Mouse (Mus musculus) forebrain, embryonic 10.5 days (tissue): ENCODE data around the gene Pth2. TPM values are rescaled to one million over a fixed set of nuclear protein-coding genes. Genes with fewer than 3 reads are reported as not detected.
A peak's percentile ranks its signal among the peaks of the same experiment; 100 is the strongest.

Experiments used
- DNase-seq: peaks from one replicate; pipeline ENCODE4 v3.0.0-alpha.2; 2017; ENCODE audit warnings: low spot score; ENCODE audit errors: extremely low spot score
- H3K27ac ChIP-seq: fragments of 300-500 bp; sonication (generic); 2 replicates; pipeline ENCODE4 v1.5.1; 2016; ENCODE audit warnings: mild to moderate bottlenecking
- H3K27me3 ChIP-seq: fragments of 300-500 bp; sonication (generic); 2 replicates; pipeline ENCODE4 v1.6.1; 2016; ENCODE audit warnings: mild to moderate bottlenecking; ENCODE audit not compliant: poor library complexity, severe bottlenecking
- H3K36me3 ChIP-seq: fragments of 300-500 bp; sonication (generic); replicated peaks from 2 replicates; pipeline ENCODE4 v1.6.1; 2016; ENCODE audit warnings: mild to moderate bottlenecking, moderate library complexity
- H3K4me1 ChIP-seq: fragments of 300-500 bp; sonication (generic); 2 replicates; pipeline ENCODE4 v1.6.1; 2016
- H3K4me3 ChIP-seq: fragments of 300-500 bp; sonication (generic); 2 replicates; pipeline ENCODE4 v1.5.1; 2016; ENCODE audit warnings: mild to moderate bottlenecking, moderate library complexity
- H3K9me3 ChIP-seq: fragments of 300-500 bp; sonication (generic); 2 replicates; pipeline ENCODE4 v1.6.1; 2016; ENCODE audit warnings: mild to moderate bottlenecking, moderate library complexity
- WGBS: fragments of 180-500 bp; shearing (Covaris S2); methylation state at CpG from one replicate; pipeline ENCODE4 v1.1.7; 2016; 5-methylcytosine and 5-hydroxymethylcytosine counted together
- microRNA-seq: library from miRNA; unstranded; fragments of <30 nt; microRNA quantifications from one replicate; pipeline ENCODE4, GENCODE M21; 2017
- polyA plus RNA-seq: library from polyadenylated mRNA; unstranded; fragments of >200 nt; fragmentation: Nextera tagmentation; extraction: Ambion mirVana; gene quantifications from 2 replicates; pipeline ENCODE4 v1.2.1, GENCODE M21; 2016

Gene Pth2
- polyA plus RNA-seq, 1 experiment from 2014 or later: 0.33 TPM

DNA sequence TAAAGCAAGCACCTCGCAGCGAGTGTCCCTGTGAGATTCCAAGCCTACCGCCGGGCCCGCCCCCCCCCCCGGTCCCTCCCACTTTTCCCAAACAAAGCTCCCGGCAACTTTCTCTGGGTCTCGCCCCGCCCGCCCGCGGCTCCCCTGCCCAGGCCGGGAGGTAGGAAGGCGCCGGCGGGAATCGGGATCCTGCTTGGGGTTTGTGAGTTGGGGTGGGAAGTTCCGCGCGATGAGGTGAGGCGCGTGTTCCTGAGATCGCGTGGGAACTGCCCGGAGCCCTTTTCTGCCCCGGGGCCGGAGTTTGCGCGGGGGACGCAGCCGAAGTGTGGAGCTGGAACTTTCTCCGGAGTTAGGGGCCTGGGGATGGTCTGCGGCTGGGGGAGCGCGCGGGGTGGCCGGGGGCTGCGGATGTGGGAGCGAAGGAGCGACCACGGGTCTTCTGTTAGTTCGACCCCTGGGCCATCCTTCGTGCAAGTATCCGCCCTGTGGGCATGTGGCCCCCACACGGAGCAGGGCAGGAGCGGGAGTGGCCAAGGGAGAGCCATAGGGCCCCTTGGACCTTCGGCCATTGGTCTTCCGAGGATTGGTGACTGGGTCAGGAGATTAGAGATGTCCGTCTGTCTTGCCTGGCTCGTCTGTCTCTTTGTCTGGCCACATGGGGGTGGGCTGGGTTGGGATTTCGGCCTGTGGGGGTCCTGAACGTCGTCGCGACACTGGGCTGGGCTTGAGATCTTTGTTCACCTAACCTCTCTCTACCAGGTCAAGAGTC, 35.1 kb downstream of the Pth2 start, which contains the start of gene Tead2:
Gene Tead2 (plus strand): TSS at position 81 of the 769 bp plus-strand sequence.
- no peaks in the 10 kb centered on the region; the same call in 1 of the 2 replicates for H3K9me3 ChIP-seq
- H3K4me3 ChIP-seq: peak within 1 kb of the TSS; percentile 87
- H3K4me1 ChIP-seq: peaks cover 67% of the 10 kb centered on the region
- 1% methylated on average over 52 of the region's 55 CpGs for WGBS
- H3K27ac ChIP-seq: peak within 1 kb of the TSS; percentile 100
- peak; percentile 83 for DNase-seq
- peaks cover 41% of the 10 kb centered on the region for H3K36me3 ChIP-seq
- peaks cover 30% of the 10 kb centered on the region for H3K27me3 ChIP-seq

GRCm38 (mm10) chr7:45216442-45217183, 35.8 kb downstream of the Pth2 start:
- Histone ChIP-seq H3K4me3 (peak overlapping the region; percentile 87), H3K27me3 (peaks cover 22% of the 10 kb centered on the region), H3K9me3 (no peaks in the 10 kb centered on the region; the same call in 1 of the 2 replicates), H3K36me3 (peaks cover 48% of the 10 kb centered on the region), H3K4me1 (peaks cover 69% of the 10 kb centered on the region), H3K27ac (peak overlapping the region; percentile 100)
- WGBS: under 1% methylated on average over 13 of the region's 13 CpGs
- peak; percentile 92 for DNase-seq

DNA sequence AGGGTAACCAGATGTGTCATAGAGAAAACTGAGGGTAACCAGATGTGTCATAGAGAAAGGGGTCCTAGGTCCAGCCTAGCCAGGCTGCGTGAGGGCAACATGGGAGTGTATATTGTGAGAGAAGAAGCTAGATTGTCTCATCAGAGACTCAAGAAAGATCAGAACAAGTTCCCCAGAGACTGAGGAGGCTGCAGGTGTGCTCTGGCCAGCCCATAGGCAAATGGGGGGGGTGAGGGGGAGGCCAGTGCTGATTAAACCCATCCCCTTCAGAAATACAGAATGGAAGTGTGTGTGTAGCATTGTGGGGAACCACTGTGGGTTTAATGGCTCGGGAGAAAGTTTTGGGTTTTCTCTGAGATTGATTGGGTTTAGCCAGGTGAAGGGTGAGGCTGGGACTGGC, 40.9 kb downstream of the Pth2 start:
- no peaks in the 10 kb centered on the region; the same call in 1 of the 2 replicates for H3K9me3 ChIP-seq
- peaks cover 44% of the 10 kb centered on the region for H3K4me1 ChIP-seq
- H3K27me3 ChIP-seq: no peaks in the 10 kb centered on the region
- H3K4me3 ChIP-seq: no peak overlapping the region
- no peak for DNase-seq
- H3K27ac ChIP-seq: no peak overlapping the region
- WGBS: 91% methylated on average over 2 of the region's 2 CpGs
- H3K36me3 ChIP-seq: peaks cover 99% of the 10 kb centered on the region

- 90% methylated on average over 7 of the region's 7 CpGs for WGBS
- no peak overlapping the region for H3K4me3 ChIP-seq
- H3K4me1 ChIP-seq: peaks cover 13% of the 10 kb centered on the region
- no peak for DNase-seq
- no peak overlapping the region for H3K27ac ChIP-seq
- H3K36me3 ChIP-seq: peaks cover 100% of the 10 kb centered on the region
- H3K27me3 ChIP-seq: no peaks in the 10 kb centered on the region
- H3K9me3 ChIP-seq: no peaks in the 10 kb centered on the region; the same call in 1 of the 2 replicates
Measured at GRCm38 (mm10) chr7:45224826-45225225, 44.0 kb downstream of the Pth2 start.

- Histone ChIP-seq H3K27ac (no peak overlapping the region), H3K9me3 (no peaks in the 10 kb centered on the region), H3K27me3 (no peaks in the 10 kb centered on the region), H3K4me1 (peaks cover 4% of the 10 kb centered on the region; the same call in 1 of the 2 replicates), H3K36me3 (peaks cover 100% of the 10 kb centered on the region), H3K4me3 (no peak overlapping the region)
- no peak for DNase-seq
- WGBS: 98% methylated on average over 5 of the region's 5 CpGs
Measured at GRCm38 (mm10) chr7:45226421-45226820, 45.6 kb downstream of the Pth2 start.

- DNase-seq: no peak
- Histone ChIP-seq H3K27ac (no peak overlapping the region), H3K4me1 (peaks cover 16% of the 10 kb centered on the region), H3K27me3 (peaks cover 10% of the 10 kb centered on the region), H3K36me3 (peaks cover 100% of the 10 kb centered on the region), H3K9me3 (no peaks in the 10 kb centered on the region), H3K4me3 (no peak overlapping the region)
- WGBS: 96% methylated on average over 18 of the region's 18 CpGs
Measured at GRCm38 (mm10) chr7:45228548-45228947, 47.8 kb downstream of the Pth2 start.

- H3K4me1 ChIP-seq: peaks cover 21% of the 10 kb centered on the region
- 97% methylated on average over 8 of the region's 8 CpGs for whole genome bisulfite sequencing
- H3K4me3 ChIP-seq: no peak overlapping the region
- H3K27ac ChIP-seq: no peak overlapping the region
- DNase-seq: no peak
- peaks cover 100% of the 10 kb centered on the region for H3K36me3 ChIP-seq
- peaks cover 15% of the 10 kb centered on the region for H3K27me3 ChIP-seq
- no peaks in the 10 kb centered on the region for H3K9me3 ChIP-seq
Measured at GRCm38 (mm10) chr7:45229046-45229445, 48.3 kb downstream of the Pth2 start.

- WGBS: 89% methylated on average over 7 of the region's 7 CpGs
- Histone ChIP-seq H3K36me3 (peaks cover 97% of the 10 kb centered on the region), H3K27ac (no peak overlapping the region), H3K4me3 (no peak overlapping the region), H3K9me3 (no peaks in the 10 kb centered on the region), H3K27me3 (peaks cover 19% of the 10 kb centered on the region), H3K4me1 (peaks cover 27% of the 10 kb centered on the region)
- no peak for DNase-seq
Measured at GRCm38 (mm10) chr7:45229459-45230203, 48.8 kb downstream of the Pth2 start.

- H3K27ac ChIP-seq: no peak overlapping the region
- DNase-seq: no peak
- peaks cover 42% of the 10 kb centered on the region for H3K4me1 ChIP-seq
- no peak overlapping the region for H3K4me3 ChIP-seq
- WGBS: 94% methylated on average over 12 of the region's 12 CpGs
- H3K9me3 ChIP-seq: no peaks in the 10 kb centered on the region
- H3K27me3 ChIP-seq: peaks cover 28% of the 10 kb centered on the region
- peaks cover 81% of the 10 kb centered on the region for H3K36me3 ChIP-seq
Measured at GRCm38 (mm10) chr7:45231192-45231591, 50.4 kb downstream of the Pth2 start.

Small RNAs within 50 kb of the gene (microRNA-seq; reads per million reads assigned to microRNA genes)
- not detected for gene Mir7055

Other genes starting within 250 kb of the Pth2 start
- 0.47 TPM in 1 of 2 replicates, not detected in the other for gene Tsks, start 237.8 kb upstream of the Pth2 start, polyA plus RNA-seq
- gene Cpt1c, start 206.1 kb upstream of the Pth2 start, polyA plus RNA-seq: 19.4 and 20.8 TPM in 2 replicates
- 909 and 984 TPM in 2 replicates for gene Prmt1, start 194.4 kb upstream of the Pth2 start, polyA plus RNA-seq
- 70.5 and 76.0 TPM in 2 replicates for gene Irf3, start 183.3 kb upstream of the Pth2 start, polyA plus RNA-seq
- 80.7 and 83.9 TPM in 2 replicates for gene Bcl2l12, start 182.3 kb upstream of the Pth2 start, polyA plus RNA-seq
- 39.9 and 41.0 TPM in 2 replicates for gene Scaf1, start 164.6 kb upstream of the Pth2 start, polyA plus RNA-seq
- 15.0 and 16.8 TPM in 2 replicates for gene Rras, start 163.0 kb upstream of the Pth2 start, polyA plus RNA-seq
- gene Prr12, start 128.1 kb upstream of the Pth2 start, polyA plus RNA-seq: 11.9 and 12.7 TPM in 2 replicates
- 61.2 and 67.6 TPM in 2 replicates for gene Nosip, start 118.6 kb upstream of the Pth2 start, polyA plus RNA-seq
- gene Prrg2, start 118.3 kb upstream of the Pth2 start, polyA plus RNA-seq: 16.5 and 17.7 TPM in 2 replicates
- gene Rcn3, start 88.8 kb upstream of the Pth2 start, polyA plus RNA-seq: 101 and 113 TPM in 2 replicates
- 5.5 and 5.9 TPM in 2 replicates for gene Fcgrt, start 77.1 kb upstream of the Pth2 start, polyA plus RNA-seq
- gene Rps11, start 56.6 kb upstream of the Pth2 start, polyA plus RNA-seq: 1,843 and 1,853 TPM in 2 replicates
- gene Rpl13a, start 52.2 kb upstream of the Pth2 start, polyA plus RNA-seq: 1,219 and 1,234 TPM in 2 replicates
- gene Gm45713, start 44.8 kb upstream of the Pth2 start, polyA plus RNA-seq: 0.11 and 0.27 TPM in 2 replicates
- 1.1 and 1.4 TPM in 2 replicates for gene Flt3l, start 44.6 kb upstream of the Pth2 start, polyA plus RNA-seq
- 98.5 and 99.6 TPM in 2 replicates for gene Pih1d1, start 26.7 kb upstream of the Pth2 start, polyA plus RNA-seq
- gene Aldh16a1, start 26.4 kb upstream of the Pth2 start, polyA plus RNA-seq: 53.0 and 55.1 TPM in 2 replicates
- 0.95 and 1.2 TPM in 2 replicates for gene Slc17a7, start 17.0 kb upstream of the Pth2 start, polyA plus RNA-seq
- gene Gfy, start 1.4 kb upstream of the Pth2 start, polyA plus RNA-seq: 0.15 TPM in 1 of 2 replicates, not detected in the other
- 0.57 and 0.66 TPM in 2 replicates for gene Ccdc155, start 23.9 kb downstream of the Pth2 start, polyA plus RNA-seq
- 1.0 TPM in 2 replicates for gene Dkkl1, start 31.2 kb downstream of the Pth2 start, polyA plus RNA-seq
- 337 and 380 TPM in 2 replicates for gene Tead2, start 34.8 kb downstream of the Pth2 start, polyA plus RNA-seq
- 1.1 TPM in 2 replicates for gene Cd37, start 58.1 kb downstream of the Pth2 start, polyA plus RNA-seq
- gene Slc6a16, start 60.1 kb downstream of the Pth2 start, polyA plus RNA-seq: not detected in 2 replicates
- not detected in 2 replicates for gene Slc6a21, start 96.5 kb downstream of the Pth2 start, polyA plus RNA-seq
- gene Trpm4, start 152.8 kb downstream of the Pth2 start, polyA plus RNA-seq: 8.3 and 8.9 TPM in 2 replicates
- gene Hrc, start 154.3 kb downstream of the Pth2 start, polyA plus RNA-seq: 0.31 and 0.42 TPM in 2 replicates
- gene Ppfia3, start 186.0 kb downstream of the Pth2 start, polyA plus RNA-seq: 6.0 and 8.9 TPM in 2 replicates
- gene Lin7b, start 189.6 kb downstream of the Pth2 start, polyA plus RNA-seq: 0.47 and 0.81 TPM in 2 replicates
- 295 TPM in 2 replicates for gene Snrnp70, start 214.7 kb downstream of the Pth2 start, polyA plus RNA-seq
- gene Kcna7, start 224.7 kb downstream of the Pth2 start, polyA plus RNA-seq: not detected in 2 replicates
- 0.46 and 0.87 TPM in 2 replicates for gene Ntf5, start 232.7 kb downstream of the Pth2 start, polyA plus RNA-seq
- not detected in 2 replicates for gene Lhb, start 239.8 kb downstream of the Pth2 start, polyA plus RNA-seq